Mouse (Mus musculus) ES-Bruce4 (cell line): ENCODE measurements around the gene Coro1c.

Source experiments
- CTCF ChIP-seq: IDR thresholded peaks from one replicate; pipeline ENCODE4 v1.8.1; 2011; ENCODE audit warnings: low read depth, low read length
- EP300 ChIP-seq: IDR thresholded peaks from 2 replicates; pipeline ENCODE4 v1.6.1; 2011; ENCODE audit warnings: low read depth, low read length; ENCODE audit not compliant: insufficient read depth
- POLR2A ChIP-seq: IDR thresholded peaks from one replicate; pipeline ENCODE4 v1.8.1; 2011; ENCODE audit warnings: low read length; ENCODE audit not compliant: insufficient read depth

DNA sequence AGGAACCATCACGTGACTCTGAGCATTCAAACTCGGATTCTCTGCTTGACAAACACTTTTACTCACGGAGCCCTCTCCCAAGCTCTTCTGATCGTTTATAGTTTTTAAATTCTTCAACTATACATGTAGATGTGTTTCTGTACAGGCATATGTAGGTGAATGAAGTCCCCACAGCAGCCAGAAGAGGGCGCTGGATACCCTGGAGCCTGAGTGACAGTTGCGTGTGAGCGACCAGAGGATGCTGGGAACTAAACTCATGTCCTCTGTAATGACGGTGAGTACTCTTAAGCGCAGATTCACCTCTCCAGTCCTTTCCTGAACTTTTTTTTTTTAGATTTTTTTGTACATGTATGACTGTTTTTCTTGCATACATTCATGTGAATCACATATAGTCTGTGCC is 95.0 kb downstream of the Coro1c start:
- TF ChIP-seq CTCF, result peak; percentile 87
- TF ChIP-seq POLR2A, result no peak
- TF ChIP-seq EP300, result no peak
